Comparison of ENCODE assay signal across 8 mouse cellular contexts in genomic region chr11:103884749-103885383, GRCm38 (mm10).
A peak's percentile ranks its signal among the peaks of the same experiment; 100 is the strongest.
DNase-seq lines count a peak whose midpoint lies in the region; ATAC-seq and TF ChIP-seq lines count a peak whose summit lies in the region.

No protein-coding gene starts in this region.

- H3K9me3 ChIP-seq in heart, postnatal 0 days (replicated peaks; ENCODE audit: control insufficient read depth, low read length), result no peaks in the 10 kb centered on the region
- H3K9me3 ChIP-seq in embryonic facial prominence, embryonic 11.5 days (replicated peaks; ENCODE audit: control insufficient read depth, low read length), result no peaks in the 10 kb centered on the region
- no peaks in the 10 kb centered on the region for H3K9me3 ChIP-seq in hindbrain, embryonic 14.5 days (ENCODE audit: control insufficient read depth, low read length)

- H3K27me3 ChIP-seq in heart, postnatal 0 days (ENCODE audit: control insufficient read depth, insufficient read depth, low read length), result no peaks in the 10 kb centered on the region
- H3K27me3 ChIP-seq in heart, adult 2 months (ENCODE audit: control insufficient read depth, insufficient read depth, low read length), result no peaks in the 10 kb centered on the region
- H3K27me3 ChIP-seq in embryonic facial prominence, embryonic 11.5 days (ENCODE audit: control insufficient read depth, insufficient read depth, low read length), result no peaks in the 10 kb centered on the region
- no peaks in the 10 kb centered on the region for H3K27me3 ChIP-seq in hindbrain, embryonic 14.5 days (ENCODE audit: control insufficient read depth, insufficient read depth, low read length)

- no peaks in the 10 kb centered on the region for H3K4me1 ChIP-seq in heart, postnatal 0 days (ENCODE audit: control insufficient read depth, insufficient read depth)
- H3K4me1 ChIP-seq in heart, adult 2 months (ENCODE audit: control insufficient read depth, insufficient read depth, low read length), result no peaks in the 10 kb centered on the region
- no peaks in the 10 kb centered on the region for H3K4me1 ChIP-seq in embryonic facial prominence, embryonic 11.5 days (ENCODE audit: control insufficient read depth, insufficient read depth, low read length)
- H3K4me1 ChIP-seq in hindbrain, embryonic 14.5 days (replicated peaks; ENCODE audit: control insufficient read depth, insufficient read depth, low read length), result peaks cover 13% of the 10 kb centered on the region

- no peaks in the 10 kb centered on the region for H3K79me2 ChIP-seq in heart, adult 2 months (replicated peaks; ENCODE audit: control insufficient read depth, insufficient read depth, low read length)

- no peak overlapping the region for H3K27ac ChIP-seq in heart, postnatal 0 days (ENCODE audit: low read depth)
- H3K27ac ChIP-seq in heart, adult 2 months, result no peak overlapping the region
- peak overlapping the region; percentile 6 for H3K27ac ChIP-seq in embryonic facial prominence, embryonic 11.5 days (replicated peaks; ENCODE audit: low read depth, low read length)
- H3K27ac ChIP-seq in hindbrain, embryonic 14.5 days, result peak overlapping the region; percentile 56

- peak; percentile 13 for DNase-seq in heart, postnatal 0 days (ENCODE audit: low spot score)
- no peak for DNase-seq in heart, adult 2 months
- DNase-seq in embryonic facial prominence, embryonic 11.5 days (ENCODE audit: low spot score), result peak; percentile 88
- peak; percentile 58 for DNase-seq in hindbrain, embryonic 14.5 days (ENCODE audit: low spot score)
- DNase-seq in neural tube, embryonic 10.5 days (ENCODE audit: extremely low spot score, low spot score), result peak; percentile 24
- DNase-seq in B cell, adult 2 months, result no peak
- DNase-seq in adrenal gland, postnatal 4 days (ENCODE audit: low spot score in 2 of 2), result no peak

- no peak for TF ChIP-seq EP300 in heart, postnatal 0 days (IDR thresholded peaks at IDR 0.05; ENCODE audit: low read depth)
- no peak for TF ChIP-seq EP300 in heart, adult 2 months (IDR thresholded peaks at IDR 0.05; ENCODE audit: insufficient read depth, low read depth, low read length)

- TF ChIP-seq CTCF in heart, postnatal 0 days (IDR thresholded peaks at IDR 0.05; ENCODE audit: low read depth), result no peak
- TF ChIP-seq CTCF in heart, adult 2 months (IDR thresholded peaks at IDR 0.05), result no peak

- intact Hi-C loops in heart, adult 2 months (cut with DNase I), result no loop called here

- no peak for ATAC-seq in heart, postnatal 0 days (ENCODE audit: insufficient read depth, low read depth)
- peak; percentile 91 for ATAC-seq in embryonic facial prominence, embryonic 11.5 days (replicated peaks; ENCODE audit: insufficient number of reproducible peaks, low FRiP score, low TSS enrichment, low read depth)
- ATAC-seq in hindbrain, embryonic 14.5 days (ENCODE audit: low FRiP score), result peak; percentile 40; the same call in 1 of the 2 replicates
- ATAC-seq in megakaryocyte, adult 5-6 weeks (ENCODE audit: poor library complexity, severe bottlenecking), result no peak

- TF ChIP-seq POLR2A in heart, adult 2 months (IDR thresholded peaks at IDR 0.05; ENCODE audit: insufficient read depth, low read depth, low read length), result no peak

- no peak overlapping the region for H3K4me3 ChIP-seq in heart, postnatal 0 days (ENCODE audit: low read depth, low read length)
- H3K4me3 ChIP-seq in heart, adult 2 months, result no peak overlapping the region
- H3K4me3 ChIP-seq in embryonic facial prominence, embryonic 11.5 days (ENCODE audit: low read depth, low read length), result no peak overlapping the region
- H3K4me3 ChIP-seq in hindbrain, embryonic 14.5 days (replicated peaks; ENCODE audit: low read length), result no peak overlapping the region

- 22% methylated on average over 13 of the region's 13 CpGs for WGBS in heart, postnatal 0 days
- WGBS in heart, adult 2 months, result 63% methylated on average over 13 of the region's 13 CpGs
- WGBS in embryonic facial prominence, embryonic 11.5 days, result 1% methylated on average over 13 of the region's 13 CpGs
- WGBS in hindbrain, embryonic 14.5 days, result 11% methylated on average over 13 of the region's 13 CpGs

- peak overlapping the region; percentile 29; the same call in 1 of the 2 replicates for H3K4me2 ChIP-seq in heart, postnatal 0 days (ENCODE audit: low read depth, low read length)
- H3K4me2 ChIP-seq in embryonic facial prominence, embryonic 11.5 days (ENCODE audit: low read depth, low read length), result 0 out of 2 replicates have a peak overlapping the region, but pooled peaks have one; percentile 3
- H3K4me2 ChIP-seq in hindbrain, embryonic 14.5 days (replicated peaks), result peak overlapping the region; percentile 28

- peaks cover 24% of the 10 kb centered on the region for H3K36me3 ChIP-seq in heart, postnatal 0 days (replicated peaks; ENCODE audit: control insufficient read depth, insufficient read depth, low read length)
- no peaks in the 10 kb centered on the region for H3K36me3 ChIP-seq in heart, adult 2 months (ENCODE audit: control insufficient read depth, insufficient read depth, low read length)
- H3K36me3 ChIP-seq in embryonic facial prominence, embryonic 11.5 days (replicated peaks; ENCODE audit: control insufficient read depth, insufficient read depth, low read depth, low read length), result no peaks in the 10 kb centered on the region
- peaks cover 29% of the 10 kb centered on the region for H3K36me3 ChIP-seq in hindbrain, embryonic 14.5 days (replicated peaks; ENCODE audit: control insufficient read depth, insufficient read depth)

- no peak overlapping the region for H3K9ac ChIP-seq in heart, postnatal 0 days (replicated peaks; ENCODE audit: low read depth, low read length)
- no peak overlapping the region for H3K9ac ChIP-seq in heart, adult 2 months (ENCODE audit: low read depth, low read length)
- H3K9ac ChIP-seq in embryonic facial prominence, embryonic 11.5 days (replicated peaks; ENCODE audit: low read length), result peak overlapping the region; percentile 6
- H3K9ac ChIP-seq in hindbrain, embryonic 14.5 days, result peak overlapping the region; percentile 43; the same call in 1 of the 2 replicates

Comparison
In these comparisons a context has a peak if more than half of its experiments do, and no peak if none do; other contexts are left out.
1. DNase-seq: peak in heart, postnatal 0 days (single experiment), embryonic facial prominence, embryonic 11.5 days (single experiment), hindbrain, embryonic 14.5 days (single experiment) and neural tube, embryonic 10.5 days (single experiment); none in heart, adult 2 months (0 of 2), B cell, adult 2 months (0 of 2) and adrenal gland, postnatal 4 days (0 of 2).
2. ATAC-seq: peak in embryonic facial prominence, embryonic 11.5 days (single experiment) and hindbrain, embryonic 14.5 days (single experiment); none in heart, postnatal 0 days (single experiment) and megakaryocyte, adult 5-6 weeks (single experiment).
3. H3K27ac ChIP-seq: peak in embryonic facial prominence, embryonic 11.5 days (single experiment) and hindbrain, embryonic 14.5 days (single experiment); none in heart, postnatal 0 days (single experiment) and heart, adult 2 months (single experiment).
4. H3K9ac ChIP-seq: peak in embryonic facial prominence, embryonic 11.5 days (single experiment) and hindbrain, embryonic 14.5 days (single experiment); none in heart, postnatal 0 days (single experiment) and heart, adult 2 months (single experiment).
5. Peak in every context shown above with its lines, with median percentiles within 50 percentile points of each other: H3K4me2 ChIP-seq.